Comparison of ENCODE assay signal across 8 mouse cellular contexts in the genomic region with DNA sequence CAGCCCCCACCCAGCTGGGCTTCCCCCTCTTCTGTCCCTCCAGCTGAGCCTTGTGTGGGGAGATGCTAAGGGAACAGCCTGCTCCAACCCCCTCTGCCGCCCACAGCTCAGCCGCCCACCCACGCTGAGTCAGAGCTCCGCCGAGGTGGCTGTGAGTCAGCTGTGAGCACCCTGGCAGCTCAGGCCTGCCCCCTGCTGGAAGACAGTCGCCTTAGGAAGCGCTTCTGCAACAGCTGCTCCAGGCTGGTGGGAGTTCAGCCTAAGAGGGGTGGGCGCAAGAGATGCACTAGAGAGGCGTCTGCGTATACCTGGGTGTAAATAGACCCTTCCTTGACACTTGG. TPM values are rescaled to one million over a fixed set of nuclear protein-coding genes. Genes with fewer than 3 reads are reported as not detected.
DNase-seq lines count a peak whose midpoint lies in the region; ATAC-seq and TF ChIP-seq lines count a peak whose summit lies in the region.

No protein-coding gene starts in this region.

- TF ChIP-seq POLR2A in brain, embryonic 14.5 days (IDR thresholded peaks at IDR 0.05; ENCODE audit: borderline replicate concordance, extremely low read depth, insufficient read depth, insufficient read length, poor library complexity, severe bottlenecking) = no peak

- H3K4me2 ChIP-seq in heart, embryonic 15.5 days = peak overlapping the region; percentile 38; the same call in 1 of the 2 replicates
- H3K4me2 ChIP-seq in liver, embryonic 16.5 days (ENCODE audit: low read depth, low read length) = no peak overlapping the region
- 0 out of 2 replicates have a peak overlapping the region, but pooled peaks have one; percentile 13 for H3K4me2 ChIP-seq in neural tube, embryonic 13.5 days

- peaks cover 29% of the 10 kb centered on the region for H3K36me3 ChIP-seq in forebrain, embryonic 10.5 days (replicated peaks)
- no peaks in the 10 kb centered on the region for H3K36me3 ChIP-seq in heart, embryonic 15.5 days
- no peaks in the 10 kb centered on the region for H3K36me3 ChIP-seq in liver, embryonic 16.5 days (ENCODE audit: control insufficient read depth, insufficient read depth)
- H3K36me3 ChIP-seq in neural tube, embryonic 13.5 days = no peaks in the 10 kb centered on the region

- H3K9me3 ChIP-seq in forebrain, embryonic 10.5 days = no peaks in the 10 kb centered on the region
- no peaks in the 10 kb centered on the region for H3K9me3 ChIP-seq in heart, embryonic 15.5 days (replicated peaks)
- H3K9me3 ChIP-seq in liver, embryonic 16.5 days (replicated peaks; ENCODE audit: control insufficient read depth, low read length) = no peaks in the 10 kb centered on the region
- H3K9me3 ChIP-seq in neural tube, embryonic 13.5 days = no peaks in the 10 kb centered on the region

- DNase-seq in CD4-positive, CD25-positive, alpha-beta regulatory T cell, adult 2 months (ENCODE audit: low read depth, low spot score) = peak; percentile 92
- peak; percentile 93 for DNase-seq in brain, embryonic 14.5 days (ENCODE audit: low read depth)
- peak; percentile 84 for DNase-seq in forebrain, embryonic 10.5 days (ENCODE audit: extremely low spot score, low spot score)
- DNase-seq in kidney, postnatal 14 days = peak; percentile 90
- peak; percentile 89 for DNase-seq in telencephalon, adult 2 months (ENCODE audit: low read depth, low spot score)

- peak overlapping the region; percentile 15; the same call in 1 of the 2 replicates for H3K4me3 ChIP-seq in forebrain, embryonic 10.5 days
- no peak overlapping the region for H3K4me3 ChIP-seq in heart, embryonic 15.5 days
- H3K4me3 ChIP-seq in liver, embryonic 16.5 days (ENCODE audit: low read depth, low read length) = no peak overlapping the region
- no peak overlapping the region for H3K4me3 ChIP-seq in neural tube, embryonic 13.5 days

- peak overlapping the region; percentile 70 for H3K27ac ChIP-seq in forebrain, embryonic 10.5 days
- H3K27ac ChIP-seq in heart, embryonic 15.5 days = no peak overlapping the region
- H3K27ac ChIP-seq in liver, embryonic 16.5 days (ENCODE audit: low read length) = no peak overlapping the region
- peak overlapping the region; percentile 3; the same call in 1 of the 2 replicates for H3K27ac ChIP-seq in neural tube, embryonic 13.5 days (replicated peaks)

- peaks cover 6% of the 10 kb centered on the region; the same call in 1 of the 2 replicates for H3K27me3 ChIP-seq in forebrain, embryonic 10.5 days (ENCODE audit: poor library complexity, severe bottlenecking)
- H3K27me3 ChIP-seq in heart, embryonic 15.5 days = no peaks in the 10 kb centered on the region
- no peaks in the 10 kb centered on the region for H3K27me3 ChIP-seq in liver, embryonic 16.5 days (ENCODE audit: control insufficient read depth, insufficient read depth, low read depth, low read length)
- H3K27me3 ChIP-seq in neural tube, embryonic 13.5 days = no peaks in the 10 kb centered on the region

- H3K9ac ChIP-seq in heart, embryonic 15.5 days = no peak overlapping the region; the same call in 1 of the 2 replicates
- H3K9ac ChIP-seq in liver, embryonic 16.5 days (ENCODE audit: low read depth, low read length) = no peak overlapping the region
- 0 out of 2 replicates have a peak overlapping the region, but pooled peaks have one; percentile 26 for H3K9ac ChIP-seq in neural tube, embryonic 13.5 days

- peaks cover 38% of the 10 kb centered on the region for H3K4me1 ChIP-seq in forebrain, embryonic 10.5 days
- peaks cover 34% of the 10 kb centered on the region for H3K4me1 ChIP-seq in heart, embryonic 15.5 days (replicated peaks)
- no peaks in the 10 kb centered on the region; the same call in 1 of the 2 replicates for H3K4me1 ChIP-seq in liver, embryonic 16.5 days (ENCODE audit: control insufficient read depth, low read depth, low read length)
- H3K4me1 ChIP-seq in neural tube, embryonic 13.5 days (replicated peaks) = peaks cover 39% of the 10 kb centered on the region

- 18% methylated on average over 10 of the region's 10 CpGs for WGBS in forebrain, embryonic 10.5 days
- WGBS in heart, embryonic 15.5 days = 8% methylated on average over 10 of the region's 10 CpGs
- 6% methylated on average over 10 of the region's 10 CpGs for WGBS in liver, embryonic 16.5 days (ENCODE audit: insufficient replicate concordance)
- WGBS in neural tube, embryonic 13.5 days = 14% methylated on average over 10 of the region's 10 CpGs

- peak; percentile 60 for ATAC-seq in heart, embryonic 15.5 days (replicated peaks; ENCODE audit: insufficient number of reproducible peaks, insufficient read depth, low FRiP score, low read depth)
- peak; percentile 38; the same call in 1 of the 2 replicates for ATAC-seq in liver, embryonic 16.5 days (ENCODE audit: low read depth)
- ATAC-seq in neural tube, embryonic 13.5 days (ENCODE audit: low read depth) = peak; percentile 70

- peak; percentile 96 for TF ChIP-seq CTCF in brain, embryonic 14.5 days (IDR thresholded peaks at IDR 0.05; ENCODE audit: borderline replicate concordance, extremely low read depth, insufficient read depth, insufficient read length)

RNA-seq across cellular contexts. Expression of a gene that starts 48.7 kb away (rescaled TPM):
- 17.8 and 27.9 TPM in 2 replicates for polyA plus RNA-seq in brain, embryonic 14.5 days (2012; rRNA removed)
- 9.6 and 11.1 TPM in 2 replicates for polyA plus RNA-seq in forebrain, embryonic 10.5 days (2016; fragmentation: Nextera tagmentation; extraction: Ambion mirVana)
- 11.0 and 16.3 TPM in 2 replicates for polyA plus RNA-seq in heart, embryonic 15.5 days (2015; fragmentation: Nextera tagmentation; extraction: Ambion mirVana)
- 8.1 and 10.1 TPM in 2 replicates for polyA plus RNA-seq in liver, embryonic 16.5 days (2015; fragmentation: Nextera tagmentation; extraction: Ambion mirVana)
- 11.1 and 12.7 TPM in 2 replicates for polyA plus RNA-seq in neural tube, embryonic 13.5 days (2015; fragmentation: Nextera tagmentation; extraction: Ambion mirVana)

RNA-seq across cellular contexts. Expression of a gene that starts 55.7 kb away (rescaled TPM):
- 54.8 and 71.1 TPM in 2 replicates for polyA plus RNA-seq in brain, embryonic 14.5 days (2012; rRNA removed)
- polyA plus RNA-seq in forebrain, embryonic 10.5 days (2016; fragmentation: Nextera tagmentation; extraction: Ambion mirVana) = 1.5 and 1.8 TPM in 2 replicates
- 0.68 and 2.5 TPM in 2 replicates for polyA plus RNA-seq in heart, embryonic 15.5 days (2015; fragmentation: Nextera tagmentation; extraction: Ambion mirVana)
- 0.48 and 0.67 TPM in 2 replicates for polyA plus RNA-seq in liver, embryonic 16.5 days (2015; fragmentation: Nextera tagmentation; extraction: Ambion mirVana)
- 28.2 and 34.2 TPM in 2 replicates for polyA plus RNA-seq in neural tube, embryonic 13.5 days (2015; fragmentation: Nextera tagmentation; extraction: Ambion mirVana)

Comparison
In these comparisons a context has a peak if more than half of its experiments do, and no peak if none do; other contexts are left out.
1. H3K27ac ChIP-seq: peak in forebrain, embryonic 10.5 days (single experiment) and neural tube, embryonic 13.5 days (single experiment); none in heart, embryonic 15.5 days (single experiment) and liver, embryonic 16.5 days (single experiment).
2. Peak in every context shown above with its lines, with median percentiles within 50 percentile points of each other: DNase-seq and ATAC-seq.